Mouse (Mus musculus) hindbrain, embryonic 15.5 days (tissue): ENCODE results near the gene Ppp3ca. TPM values are rescaled to one million over a fixed set of nuclear protein-coding genes. Genes with fewer than 3 reads are reported as not detected.
A peak's percentile ranks its signal among the peaks of the same experiment; 100 is the strongest.

ENCODE experiments used
- ATAC-seq: fragments of 200-750 bp; cut with Nextera tagmentation; 2 replicates; pipeline ENCODE4 v1.8.0; 2017; ENCODE audit warnings: low read depth, moderate number of reproducible peaks, moderate TSS enrichment; ENCODE audit not compliant: low FRiP score
- H3K27ac ChIP-seq: fragments of 300-500 bp; sonication (generic); replicated peaks from 2 replicates; pipeline ENCODE4 v1.5.1; 2015; ENCODE audit warnings: mild to moderate bottlenecking, inconsistent platforms
- H3K27me3 ChIP-seq: fragments of 300-500 bp; sonication (generic); 2 replicates; pipeline ENCODE4 v1.6.1; 2015; ENCODE audit warnings: control low read depth, inconsistent platforms
- H3K36me3 ChIP-seq: fragments of 300-500 bp; sonication (generic); 2 replicates; pipeline ENCODE4 v1.6.1; 2015; ENCODE audit warnings: control low read depth, inconsistent platforms
- H3K4me1 ChIP-seq: fragments of 300-500 bp; sonication (generic); replicated peaks from 2 replicates; pipeline ENCODE4 v1.6.1; 2015; ENCODE audit warnings: control low read depth, inconsistent platforms
- H3K4me2 ChIP-seq: fragments of 300-500 bp; sonication (generic); 2 replicates; pipeline ENCODE4 v1.6.1; 2015; ENCODE audit warnings: moderate library complexity, mild to moderate bottlenecking, inconsistent platforms
- H3K4me3 ChIP-seq: fragments of 300-500 bp; sonication (generic); 2 replicates; pipeline ENCODE4 v1.5.1; 2015; ENCODE audit warnings: mild to moderate bottlenecking, inconsistent platforms
- H3K9ac ChIP-seq: fragments of 300-500 bp; sonication (generic); 2 replicates; pipeline ENCODE4 v1.6.1; 2015; ENCODE audit warnings: inconsistent platforms
- H3K9me3 ChIP-seq: fragments of 300-500 bp; sonication (generic); 2 replicates; pipeline ENCODE4 v1.6.1; 2016; ENCODE audit warnings: control low read depth, inconsistent platforms
- WGBS: fragments of 180-500 bp; shearing (Covaris S2); methylation state at CpG from one replicate; pipeline ENCODE4 v1.1.7; 2015; 5-methylcytosine and 5-hydroxymethylcytosine counted together
- polyA plus RNA-seq: library from polyadenylated mRNA; unstranded; fragments of >200 nt; fragmentation: Nextera tagmentation; extraction: Ambion mirVana; gene quantifications from 2 replicates; pipeline ENCODE4 v1.2.1, GENCODE M21; 2015

Ppp3ca gene
- polyA plus RNA-seq, 1 experiment from 2014 or later = 180 TPM

DNA sequence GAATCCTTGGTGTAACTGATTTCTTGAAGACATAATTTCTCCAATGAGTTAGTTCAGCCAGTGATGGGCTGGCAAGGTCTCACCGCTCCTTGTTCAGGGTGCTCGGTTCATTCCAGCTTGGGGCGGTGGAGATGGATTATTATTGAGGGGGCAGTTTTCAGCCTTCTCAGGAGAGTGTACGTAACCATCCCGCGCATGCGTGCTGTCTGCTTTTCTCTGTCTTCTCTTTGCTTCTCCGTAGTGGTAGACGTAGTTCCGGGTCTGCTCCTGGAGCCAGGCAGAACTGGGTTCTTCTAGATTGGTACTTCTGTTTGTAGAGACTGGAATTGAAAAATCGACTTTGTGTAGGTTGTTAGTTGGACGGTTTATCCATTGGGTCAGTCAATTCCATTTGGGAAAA is 89.5 kb downstream of the Ppp3ca start:
- Histone ChIP-seq H3K4me2 (no peak overlapping the region), H3K9ac (no peak overlapping the region), H3K27ac (no peak overlapping the region), H3K27me3 (no peaks in the 10 kb centered on the region), H3K4me1 (peaks cover 8% of the 10 kb centered on the region), H3K4me3 (no peak overlapping the region), H3K36me3 (no peaks in the 10 kb centered on the region), H3K9me3 (no peaks in the 10 kb centered on the region)
- no peak for ATAC-seq
- 92% methylated on average over 12 of the region's 12 CpGs for WGBS

DNA sequence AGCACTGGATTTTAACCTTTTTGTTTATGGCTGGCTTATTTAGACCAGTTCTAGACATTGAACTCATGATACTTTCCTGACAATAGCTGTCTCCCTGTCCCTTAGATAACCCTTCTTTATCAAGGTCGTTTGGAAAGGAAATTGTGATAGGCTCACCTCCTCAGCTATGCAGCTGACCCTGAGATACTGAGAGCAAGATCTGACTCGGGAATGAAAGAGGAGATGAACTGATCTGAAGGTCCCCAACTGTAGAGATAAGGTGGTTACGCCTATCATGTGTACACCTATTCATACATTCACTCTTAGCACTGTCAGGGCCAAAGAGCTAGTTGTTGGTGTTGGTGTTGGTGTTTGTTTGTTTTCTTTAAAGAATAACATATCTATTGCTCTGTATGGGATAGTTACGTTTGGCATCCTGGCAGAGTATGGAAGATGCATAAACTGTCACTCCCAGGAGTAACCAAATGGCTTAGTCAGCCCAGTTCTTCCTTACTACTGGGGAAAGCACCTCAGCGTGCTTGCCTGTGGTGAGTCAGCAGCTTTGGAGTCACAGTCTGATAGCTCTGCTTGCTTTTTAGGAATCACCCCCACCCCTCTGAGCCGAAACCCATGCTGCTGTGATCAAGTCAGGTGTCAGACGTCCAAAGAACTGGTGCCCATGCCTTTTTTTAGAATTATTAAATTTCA is 91.5 kb downstream of the Ppp3ca start:
- no peaks in the 10 kb centered on the region for H3K36me3 ChIP-seq
- no peak overlapping the region for H3K4me3 ChIP-seq
- peaks cover 18% of the 10 kb centered on the region for H3K4me1 ChIP-seq
- no peak overlapping the region for H3K27ac ChIP-seq
- no peak for ATAC-seq
- H3K9ac ChIP-seq = no peak overlapping the region
- H3K27me3 ChIP-seq = no peaks in the 10 kb centered on the region
- WGBS = 77% methylated on average over 7 of the region's 7 CpGs
- no peaks in the 10 kb centered on the region for H3K9me3 ChIP-seq
- no peak overlapping the region for H3K4me2 ChIP-seq

DNA sequence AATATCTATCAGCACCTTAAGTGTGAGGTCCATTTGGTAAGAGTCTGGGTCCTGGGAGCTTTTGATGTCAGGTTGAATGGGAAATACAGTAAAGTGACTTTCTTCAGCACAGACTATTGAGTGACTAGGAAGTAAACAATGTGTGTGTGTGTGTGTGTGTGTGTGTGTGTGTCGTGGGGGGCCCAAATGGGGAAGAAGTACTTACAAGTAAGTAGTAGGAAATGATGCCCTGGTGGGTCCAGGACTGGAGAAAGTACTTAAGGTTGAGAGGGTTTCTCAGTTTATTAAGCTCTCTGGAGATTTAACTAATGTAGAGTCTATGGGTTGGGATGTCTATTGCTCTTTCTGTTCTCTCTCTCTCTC is 92.0 kb downstream of the Ppp3ca start:
- H3K9me3 ChIP-seq = no peaks in the 10 kb centered on the region
- peaks cover 18% of the 10 kb centered on the region for H3K4me1 ChIP-seq
- no peaks in the 10 kb centered on the region for H3K27me3 ChIP-seq
- no peak overlapping the region for H3K4me3 ChIP-seq
- H3K27ac ChIP-seq = no peak overlapping the region
- H3K4me2 ChIP-seq = no peak overlapping the region
- no peak for ATAC-seq
- no peak overlapping the region for H3K9ac ChIP-seq
- no peaks in the 10 kb centered on the region for H3K36me3 ChIP-seq
- WGBS = 86% methylated on average over 1 of the region's 1 CpGs

DNA sequence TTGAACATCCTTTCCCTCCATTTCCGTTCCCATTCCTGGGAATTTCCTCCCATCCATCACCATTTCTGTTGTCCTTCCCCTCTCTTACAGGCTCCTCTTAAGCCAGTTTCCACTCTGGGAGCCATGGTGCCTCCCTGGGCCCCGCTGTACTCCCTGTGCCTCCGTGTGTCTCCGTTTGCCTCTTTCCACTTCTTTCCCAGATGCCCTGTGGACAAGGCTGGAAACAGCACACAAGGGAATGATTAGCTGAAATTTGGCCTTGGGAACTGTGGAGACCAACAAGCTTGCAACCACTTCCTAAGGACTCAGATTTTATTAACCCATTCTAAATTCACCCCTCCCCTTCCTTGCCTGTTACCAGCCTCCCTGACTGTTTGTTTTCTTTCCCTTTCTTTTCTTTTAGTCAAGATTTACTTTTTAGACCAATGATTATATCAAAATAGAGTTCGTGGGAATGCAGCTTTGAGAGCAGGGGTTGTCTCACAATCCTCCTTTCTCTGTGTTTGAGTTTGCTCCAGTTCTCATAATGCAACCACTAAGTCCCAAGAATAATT is 93.9 kb downstream of the Ppp3ca start:
- WGBS = 61% methylated on average over 5 of the region's 5 CpGs
- no peaks in the 10 kb centered on the region for H3K9me3 ChIP-seq
- no peak overlapping the region for H3K4me3 ChIP-seq
- no peaks in the 10 kb centered on the region for H3K36me3 ChIP-seq
- no peak overlapping the region for H3K9ac ChIP-seq
- no peak overlapping the region for H3K4me2 ChIP-seq
- no peak for ATAC-seq
- H3K27me3 ChIP-seq = no peaks in the 10 kb centered on the region
- peaks cover 16% of the 10 kb centered on the region for H3K4me1 ChIP-seq
- no peak overlapping the region for H3K27ac ChIP-seq

DNA sequence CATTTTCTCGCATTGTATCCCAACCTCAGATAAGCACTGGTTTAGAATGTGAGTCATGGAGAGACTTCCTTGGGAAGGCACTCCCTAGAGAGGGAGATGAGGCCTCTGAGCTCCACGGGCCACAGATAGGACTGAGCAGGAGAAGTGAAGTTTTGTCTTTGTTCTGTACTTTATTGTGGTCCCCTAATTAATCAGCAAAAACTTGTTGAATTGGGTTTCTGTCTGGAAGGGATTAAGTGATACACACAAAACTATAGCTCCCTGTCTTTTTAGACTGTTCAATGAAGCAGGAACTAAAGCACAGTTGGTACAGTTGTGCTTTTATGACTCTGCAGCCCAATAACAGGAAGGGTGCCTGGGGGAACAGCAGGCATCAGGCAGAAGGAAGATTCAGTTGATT is 95.6 kb downstream of the Ppp3ca start:
- no peaks in the 10 kb centered on the region for H3K9me3 ChIP-seq
- ATAC-seq = no peak

DNA sequence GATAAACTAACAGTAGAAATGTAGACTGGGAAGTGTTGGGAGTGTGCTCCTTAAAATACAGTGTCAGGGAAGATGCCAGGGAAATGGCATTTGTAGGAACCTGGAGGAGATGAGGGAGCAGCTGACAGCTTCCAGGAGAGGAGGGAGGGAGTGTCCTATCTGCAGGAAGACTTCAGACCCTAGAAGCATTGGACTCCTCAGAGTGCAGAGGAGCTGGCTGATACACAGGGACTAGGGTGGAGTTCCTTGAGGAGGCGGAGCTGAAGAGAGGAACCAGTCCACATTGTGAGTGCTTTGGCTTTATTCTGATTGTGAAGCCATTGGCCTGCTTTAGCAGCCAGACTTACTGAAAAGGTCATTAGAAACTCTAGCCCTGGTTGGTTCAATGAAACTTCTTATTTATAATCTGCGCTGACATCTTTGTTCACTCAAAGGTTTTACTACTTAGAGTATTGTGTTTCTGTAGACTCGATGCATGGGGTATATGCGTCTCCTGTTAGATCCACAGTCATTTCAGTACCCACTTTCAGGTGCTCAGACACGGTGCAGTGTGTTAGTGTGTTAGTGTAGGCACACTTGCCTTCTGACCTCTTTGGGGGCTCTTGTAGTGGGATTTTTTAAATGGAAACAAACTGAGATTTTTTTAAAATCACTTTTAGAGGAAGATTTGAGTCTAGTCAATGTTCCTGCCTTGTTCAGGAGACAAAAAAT is 99.0 kb downstream of the Ppp3ca start:
- no peak for ATAC-seq
- Histone ChIP-seq H3K36me3 (no peaks in the 10 kb centered on the region), H3K9me3 (no peaks in the 10 kb centered on the region), H3K4me3 (no peak overlapping the region), H3K9ac (no peak overlapping the region), H3K27ac (no peak overlapping the region), H3K27me3 (no peaks in the 10 kb centered on the region), H3K4me2 (no peak overlapping the region), H3K4me1 (peaks cover 16% of the 10 kb centered on the region)
- 93% methylated on average over 5 of the region's 5 CpGs for WGBS

More for the DNA sequence above, 95.6 kb downstream of the Ppp3ca start:
- peaks cover 12% of the 10 kb centered on the region for H3K4me1 ChIP-seq
- no peaks in the 10 kb centered on the region for H3K36me3 ChIP-seq
- H3K9ac ChIP-seq = no peak overlapping the region
- no peak overlapping the region for H3K27ac ChIP-seq
- H3K4me2 ChIP-seq = no peak overlapping the region
- H3K27me3 ChIP-seq = no peaks in the 10 kb centered on the region
- no peak overlapping the region for H3K4me3 ChIP-seq
- 57% methylated on average over 2 of the region's 2 CpGs for WGBS

DNA sequence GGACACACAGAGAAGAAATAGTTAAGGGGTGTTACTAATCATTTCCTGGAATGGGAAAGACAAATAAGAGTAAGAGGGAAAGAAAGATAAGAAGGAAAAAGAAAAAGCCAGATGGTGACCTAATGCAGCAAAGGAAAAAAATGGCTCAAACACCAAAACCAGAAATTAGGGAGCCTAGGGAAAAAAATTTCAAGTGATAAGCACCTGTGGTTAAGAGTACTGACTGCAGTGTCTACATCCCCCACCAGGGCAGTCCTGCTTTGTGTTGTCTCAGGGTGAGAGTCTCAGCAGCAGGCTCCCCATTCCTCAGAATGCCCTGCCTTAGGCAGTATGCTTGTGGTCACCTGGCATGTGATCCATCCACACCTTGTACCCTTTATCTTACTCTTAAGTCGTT is 99.6 kb downstream of the Ppp3ca start:
- WGBS = 95% methylated on average over 1 of the region's 1 CpGs
- no peak overlapping the region for H3K27ac ChIP-seq
- H3K4me1 ChIP-seq = peaks cover 14% of the 10 kb centered on the region
- H3K4me3 ChIP-seq = no peak overlapping the region
- no peak overlapping the region for H3K4me2 ChIP-seq
- H3K27me3 ChIP-seq = no peaks in the 10 kb centered on the region
- H3K9ac ChIP-seq = no peak overlapping the region
- no peak for ATAC-seq
- H3K36me3 ChIP-seq = no peaks in the 10 kb centered on the region
- no peaks in the 10 kb centered on the region for H3K9me3 ChIP-seq

DNA sequence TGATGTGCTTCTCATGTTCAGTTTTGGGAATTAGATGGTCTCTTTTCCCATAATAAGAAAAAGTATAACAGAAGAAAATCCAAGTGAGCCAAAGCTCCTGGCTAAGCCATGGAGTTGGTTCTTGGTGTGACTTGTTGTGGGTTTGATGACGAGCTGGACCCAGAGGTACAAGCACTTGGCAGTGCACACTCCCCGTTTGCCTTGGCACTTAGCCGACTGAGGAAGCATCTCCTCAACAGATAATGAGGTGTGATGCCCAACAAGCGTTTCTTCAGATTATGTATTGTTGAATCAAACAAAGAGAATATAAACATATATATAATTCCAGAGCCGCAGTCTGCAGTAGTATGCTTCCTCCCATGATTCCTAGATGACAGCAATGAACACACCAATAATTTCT is 101.8 kb downstream of the Ppp3ca start:
- Histone ChIP-seq H3K4me2 (no peak overlapping the region), H3K27me3 (no peaks in the 10 kb centered on the region), H3K9me3 (no peaks in the 10 kb centered on the region), H3K27ac (no peak overlapping the region), H3K4me1 (0 out of 2 replicates have a peak, but pooled peaks cover 4% of the 10 kb centered on the region), H3K36me3 (no peaks in the 10 kb centered on the region), H3K9ac (no peak overlapping the region), H3K4me3 (no peak overlapping the region)
- ATAC-seq = no peak
- 84% methylated on average over 5 of the region's 5 CpGs for WGBS

DNA sequence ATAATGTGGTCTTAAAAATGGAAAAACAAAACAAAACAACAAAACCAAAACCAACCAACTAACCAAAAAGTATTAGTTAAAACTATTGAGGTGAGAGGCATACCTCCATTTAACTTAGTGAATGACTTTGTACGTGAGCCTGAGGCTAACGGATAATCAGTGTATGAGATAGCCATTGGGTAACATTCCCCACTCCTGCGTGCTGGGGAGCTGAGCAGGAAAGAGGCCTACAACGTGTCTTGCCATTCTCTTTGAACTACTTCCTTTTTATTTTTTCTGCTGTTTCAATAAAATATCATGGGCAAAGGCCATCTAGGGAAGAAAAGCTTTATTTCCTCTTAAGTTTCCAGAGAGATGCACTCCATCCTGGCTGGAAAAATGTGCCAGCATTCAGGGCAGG is 103.3 kb downstream of the Ppp3ca start:
- H3K9me3 ChIP-seq = no peaks in the 10 kb centered on the region
- H3K4me2 ChIP-seq = no peak overlapping the region
- H3K9ac ChIP-seq = no peak overlapping the region
- peaks cover 9% of the 10 kb centered on the region; the same call in 1 of the 2 replicates for H3K4me1 ChIP-seq
- no peaks in the 10 kb centered on the region for H3K36me3 ChIP-seq
- no peak overlapping the region for H3K27ac ChIP-seq
- WGBS = 82% methylated on average over 4 of the region's 4 CpGs
- ATAC-seq = no peak
- no peaks in the 10 kb centered on the region for H3K27me3 ChIP-seq
- no peak overlapping the region for H3K4me3 ChIP-seq

DNA sequence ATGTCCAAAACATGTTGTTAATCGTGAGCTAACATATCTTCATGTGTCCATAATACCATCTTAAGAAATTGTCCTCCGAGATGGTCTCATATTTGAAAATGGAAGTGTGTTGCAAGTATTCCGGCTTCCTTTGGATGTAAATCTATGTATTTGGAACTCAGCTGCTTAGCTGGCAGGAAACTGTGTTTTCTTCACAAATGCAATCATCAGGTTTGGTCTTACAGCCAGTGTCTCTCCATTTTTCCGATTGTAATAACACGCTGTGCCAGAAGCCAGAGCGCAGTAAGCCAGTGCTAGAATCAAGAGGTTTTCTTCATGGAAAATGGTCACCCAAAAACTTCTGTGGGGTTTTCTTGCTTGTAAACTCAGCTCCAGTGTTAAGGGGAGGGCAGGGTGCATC is 104.3 kb downstream of the Ppp3ca start:
- no peak overlapping the region for H3K9ac ChIP-seq

DNA sequence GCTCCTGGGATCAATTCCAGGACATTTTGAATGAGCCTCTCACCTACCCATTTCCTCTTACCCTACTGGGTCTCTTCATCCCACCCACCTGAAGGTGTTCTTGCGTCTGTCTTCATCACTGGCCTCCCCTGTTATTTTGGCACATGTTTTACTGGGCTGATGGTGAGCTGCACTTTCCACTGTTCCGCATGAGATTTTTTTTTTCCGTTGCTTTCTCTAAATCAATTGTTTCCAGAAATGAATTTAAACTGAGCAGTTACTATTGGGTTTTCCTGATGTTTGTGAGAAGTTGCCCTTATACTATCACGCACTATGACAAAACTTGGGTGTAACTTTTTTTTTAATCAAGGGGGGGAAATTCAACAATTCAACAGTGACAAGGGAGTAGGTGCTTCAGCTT is 106.6 kb downstream of the Ppp3ca start:
- WGBS = 89% methylated on average over 4 of the region's 4 CpGs
- no peak overlapping the region for H3K27ac ChIP-seq
- H3K4me1 ChIP-seq = peaks cover 11% of the 10 kb centered on the region
- no peaks in the 10 kb centered on the region for H3K27me3 ChIP-seq
- H3K9ac ChIP-seq = no peak overlapping the region
- no peaks in the 10 kb centered on the region for H3K9me3 ChIP-seq
- no peaks in the 10 kb centered on the region for H3K36me3 ChIP-seq
- H3K4me3 ChIP-seq = no peak overlapping the region
- no peak overlapping the region for H3K4me2 ChIP-seq
- no peak for ATAC-seq

More for the DNA sequence above, 104.3 kb downstream of the Ppp3ca start:
- Histone ChIP-seq H3K4me2 (no peak overlapping the region), H3K4me1 (peaks cover 11% of the 10 kb centered on the region), H3K27me3 (no peaks in the 10 kb centered on the region), H3K9me3 (no peaks in the 10 kb centered on the region), H3K36me3 (no peaks in the 10 kb centered on the region), H3K4me3 (no peak overlapping the region), H3K27ac (no peak overlapping the region)
- WGBS = 92% methylated on average over 6 of the region's 6 CpGs
- ATAC-seq = no peak

DNA sequence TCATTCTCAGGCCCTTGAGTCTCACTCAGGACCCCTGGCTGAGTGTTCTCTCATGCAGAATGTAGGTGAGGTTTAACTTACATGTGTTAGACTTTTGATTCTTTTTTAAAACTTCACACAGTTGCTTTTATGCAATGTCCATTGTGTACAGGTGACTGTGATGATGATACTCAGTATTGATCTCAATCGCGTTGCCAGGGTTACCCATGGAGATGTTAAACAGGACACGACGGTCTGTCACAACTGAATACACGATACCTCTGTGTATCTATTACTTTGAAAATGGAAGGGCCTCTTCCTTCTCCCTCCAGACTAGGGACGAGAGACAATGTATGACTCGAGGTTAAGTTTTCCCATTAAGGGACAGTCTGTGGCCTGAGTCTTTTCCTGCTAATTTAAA is 107.5 kb downstream of the Ppp3ca start:
- no peak overlapping the region for H3K4me2 ChIP-seq
- H3K36me3 ChIP-seq = no peaks in the 10 kb centered on the region
- H3K9ac ChIP-seq = no peak overlapping the region
- 75% methylated on average over 7 of the region's 7 CpGs for WGBS
- no peaks in the 10 kb centered on the region for H3K27me3 ChIP-seq
- H3K27ac ChIP-seq = no peak overlapping the region
- peaks cover 11% of the 10 kb centered on the region for H3K4me1 ChIP-seq
- H3K9me3 ChIP-seq = no peaks in the 10 kb centered on the region
- 0 out of 2 replicates have a peak, but pooled peaks have one; percentile 27 for ATAC-seq
- H3K4me3 ChIP-seq = no peak overlapping the region
